ENCODE assay signal across 24 mouse cellular contexts in genomic region chr8:124204001-124204601, GRCm38 (mm10). TPM values are rescaled to one million over a fixed set of nuclear protein-coding genes. Genes with fewer than 3 reads are reported as not detected.
A peak's percentile ranks its signal among the peaks of the same experiment; 100 is the strongest.
DNase-seq lines count a peak whose midpoint lies in the region; ATAC-seq lines count a peak whose summit lies in the region.
"Had no signal": no experiment of that assay in that cellular context is flagged by ENCODE, and none has a peak within 500 bp of the region (broad histone marks: within the 10 kb centered on the region; RNA-seq: fewer than 3 reads in every experiment).

No protein-coding gene starts in this region.

- no peak for DNase-seq in kidney, postnatal 10 days
- DNase-seq in brain, adult 2 months (ENCODE audit: low read depth, low spot score): peak; percentile 53
- no peak for DNase-seq in forebrain, embryonic 11.5 days (ENCODE audit: low spot score)
- DNase-seq in midbrain, embryonic 14.5 days: peak; percentile 46
- no peak for DNase-seq in urinary bladder, postnatal 14 days (ENCODE audit: low spot score)
- no peak for DNase-seq in left cerebral cortex, adult 11 months (ENCODE audit: low spot score)
- DNase-seq: adrenal gland, adult 2 months; cerebellum, adult 9-10 months; gastrocnemius, postnatal 14 days; heart, adult 2 months; kidney, adult 8-10 months; kidney, postnatal 4 days; liver, embryonic 13.5 days; right cerebral cortex, postnatal 4 days; thymus, postnatal 36 days had no signal

- no peak overlapping the region for H3K4me3 ChIP-seq in kidney, embryonic 15.5 days (replicated peaks)
- no peak overlapping the region for H3K4me3 ChIP-seq in forebrain, embryonic 11.5 days (ENCODE audit: low read depth, low read length)
- no peak overlapping the region for H3K4me3 ChIP-seq in midbrain, embryonic 14.5 days (replicated peaks; ENCODE audit: low read depth, low read length)
- H3K4me3 ChIP-seq in heart, embryonic 11.5 days (ENCODE audit: low read depth, low read length): no peak overlapping the region
- H3K4me3 ChIP-seq: embryonic facial prominence, embryonic 15.5 days; heart, adult 2 months; limb, embryonic 12.5 days; liver, embryonic 13.5 days; lung, embryonic 15.5 days; neural tube, embryonic 13.5 days had no signal

- no peaks in the 10 kb centered on the region for H3K27me3 ChIP-seq in kidney, embryonic 15.5 days
- H3K27me3 ChIP-seq in forebrain, embryonic 11.5 days (ENCODE audit: control insufficient read depth, insufficient read depth, low read length): no peaks in the 10 kb centered on the region
- no peaks in the 10 kb centered on the region for H3K27me3 ChIP-seq in midbrain, embryonic 14.5 days (ENCODE audit: control insufficient read depth, insufficient read depth, low read length)
- H3K27me3 ChIP-seq in heart, embryonic 11.5 days (ENCODE audit: control insufficient read depth, insufficient read depth, low read length): peaks cover 4% of the 10 kb centered on the region; the same call in 1 of the 2 replicates
- H3K27me3 ChIP-seq: embryonic facial prominence, embryonic 15.5 days; limb, embryonic 12.5 days; liver, embryonic 13.5 days; neural tube, embryonic 13.5 days had no signal

- peak overlapping the region; percentile 33; the same call in 1 of the 2 replicates for H3K27ac ChIP-seq in kidney, embryonic 15.5 days
- no peak overlapping the region for H3K27ac ChIP-seq in forebrain, embryonic 11.5 days (ENCODE audit: low read depth, low read length)
- H3K27ac ChIP-seq in midbrain, embryonic 14.5 days (replicated peaks; ENCODE audit: low read depth, low read length): 0 out of 2 replicates have a peak overlapping the region, but pooled peaks have one; percentile 20
- H3K27ac ChIP-seq in heart, embryonic 11.5 days (ENCODE audit: low read depth, low read length): no peak overlapping the region
- H3K27ac ChIP-seq: embryonic facial prominence, embryonic 15.5 days; heart, adult 2 months; limb, embryonic 12.5 days; liver, embryonic 13.5 days; lung, embryonic 15.5 days; macrophage; neural tube, embryonic 13.5 days had no signal

- 87% methylated on average over 13 of the region's 13 CpGs for WGBS in kidney, embryonic 15.5 days
- 73% methylated on average over 13 of the region's 13 CpGs for WGBS in forebrain, embryonic 11.5 days
- 57% methylated on average over 13 of the region's 13 CpGs for WGBS in midbrain, embryonic 14.5 days
- 84% methylated on average over 13 of the region's 13 CpGs for WGBS in heart, embryonic 11.5 days (ENCODE audit: insufficient replicate concordance)

- H3K9me3 ChIP-seq in kidney, embryonic 15.5 days (replicated peaks): no peaks in the 10 kb centered on the region
- no peaks in the 10 kb centered on the region for H3K9me3 ChIP-seq in forebrain, embryonic 11.5 days (ENCODE audit: control insufficient read depth, low read length)
- H3K9me3 ChIP-seq in midbrain, embryonic 14.5 days (ENCODE audit: control insufficient read depth, low read length): no peaks in the 10 kb centered on the region
- no peaks in the 10 kb centered on the region for H3K9me3 ChIP-seq in heart, embryonic 11.5 days (replicated peaks; ENCODE audit: control insufficient read depth, low read length)
- H3K9me3 ChIP-seq: embryonic facial prominence, embryonic 15.5 days; limb, embryonic 12.5 days; liver, embryonic 13.5 days; lung, embryonic 15.5 days; neural tube, embryonic 13.5 days had no signal

- no peaks in the 10 kb centered on the region for H3K36me3 ChIP-seq in kidney, embryonic 15.5 days
- no peaks in the 10 kb centered on the region for H3K36me3 ChIP-seq in forebrain, embryonic 11.5 days (ENCODE audit: control insufficient read depth, insufficient read depth, low read length)
- H3K36me3 ChIP-seq in midbrain, embryonic 14.5 days (ENCODE audit: control insufficient read depth, insufficient read depth, low read length): no peaks in the 10 kb centered on the region
- H3K36me3 ChIP-seq in heart, embryonic 11.5 days (ENCODE audit: control insufficient read depth, insufficient read depth, low read length): no peaks in the 10 kb centered on the region
- H3K36me3 ChIP-seq: embryonic facial prominence, embryonic 15.5 days; G1E; limb, embryonic 12.5 days; liver, embryonic 13.5 days; lung, embryonic 15.5 days; neural tube, embryonic 13.5 days had no signal

- 0 out of 2 replicates have a peak, but pooled peaks cover 9% of the 10 kb centered on the region for H3K4me1 ChIP-seq in kidney, embryonic 15.5 days
- no peaks in the 10 kb centered on the region for H3K4me1 ChIP-seq in forebrain, embryonic 11.5 days (replicated peaks; ENCODE audit: control insufficient read depth, insufficient read depth, low read length)
- H3K4me1 ChIP-seq in midbrain, embryonic 14.5 days (ENCODE audit: control insufficient read depth, insufficient read depth, low read length): no peaks in the 10 kb centered on the region
- H3K4me1 ChIP-seq in heart, embryonic 11.5 days (ENCODE audit: control insufficient read depth, insufficient read depth, low read length): no peaks in the 10 kb centered on the region
- H3K4me1 ChIP-seq: limb, embryonic 12.5 days; liver, embryonic 13.5 days had no signal

- no peak for ATAC-seq in kidney, embryonic 15.5 days (replicated peaks; ENCODE audit: low FRiP score)
- peak; percentile 33; the same call in 1 of the 2 replicates for ATAC-seq in forebrain, embryonic 11.5 days (replicated peaks; ENCODE audit: low FRiP score)
- ATAC-seq in midbrain, embryonic 14.5 days (ENCODE audit: low FRiP score, low TSS enrichment): no peak
- ATAC-seq in heart, embryonic 11.5 days (replicated peaks; ENCODE audit: insufficient number of reproducible peaks, low FRiP score, low TSS enrichment): no peak
- ATAC-seq: CD4-positive, CD25-positive, alpha-beta regulatory T cell, adult 4 months had no signal

- H3K4me2 ChIP-seq in kidney, embryonic 15.5 days: no peak overlapping the region
- H3K4me2 ChIP-seq in forebrain, embryonic 11.5 days (ENCODE audit: low read depth, low read length, severe bottlenecking): no peak overlapping the region
- H3K4me2 ChIP-seq in midbrain, embryonic 14.5 days (ENCODE audit: low read length): no peak overlapping the region
- H3K4me2 ChIP-seq in heart, embryonic 11.5 days: no peak overlapping the region
- H3K4me2 ChIP-seq: embryonic facial prominence, embryonic 15.5 days; limb, embryonic 12.5 days; liver, embryonic 13.5 days; lung, embryonic 15.5 days; neural tube, embryonic 13.5 days had no signal

- no peak overlapping the region for H3K9ac ChIP-seq in kidney, embryonic 15.5 days
- H3K9ac ChIP-seq in forebrain, embryonic 11.5 days (ENCODE audit: low read length): no peak overlapping the region
- H3K9ac ChIP-seq in midbrain, embryonic 14.5 days (replicated peaks; ENCODE audit: low read length): no peak overlapping the region
- H3K9ac ChIP-seq in heart, embryonic 11.5 days (ENCODE audit: low read depth, low read length): no peak overlapping the region
- H3K9ac ChIP-seq: embryonic facial prominence, embryonic 15.5 days; limb, embryonic 12.5 days; liver, embryonic 13.5 days; lung, embryonic 15.5 days; neural tube, embryonic 13.5 days had no signal

RNA-seq across cellular contexts. Expression of gene Galnt2, which starts 27.1 kb away (rescaled TPM):
- 47.6 and 49.0 TPM in 2 replicates for polyA plus RNA-seq in kidney, embryonic 15.5 days (2015; fragmentation: Nextera tagmentation; extraction: Ambion mirVana)
- polyA plus RNA-seq in forebrain, embryonic 11.5 days (2014; fragmentation: Nextera tagmentation; extraction: Ambion mirVana): 81.6 and 83.7 TPM in 2 replicates
- 65.8 and 70.1 TPM in 2 replicates for polyA plus RNA-seq in midbrain, embryonic 14.5 days (2014; fragmentation: Nextera tagmentation; extraction: Ambion mirVana)
- polyA plus RNA-seq in heart, embryonic 11.5 days (2014; fragmentation: Nextera tagmentation; extraction: Ambion mirVana): 63.2 and 72.3 TPM in 2 replicates
- polyA plus RNA-seq: G1E had no signal

Comparison
In these comparisons a context has a peak if more than half of its experiments do, and no peak if none do; other contexts are left out.
1. H3K27ac ChIP-seq: peak in kidney, embryonic 15.5 days (single experiment) and midbrain, embryonic 14.5 days (single experiment); none in forebrain, embryonic 11.5 days (single experiment) and heart, embryonic 11.5 days (single experiment).
2. DNase-seq: peak in brain, adult 2 months (single experiment) and midbrain, embryonic 14.5 days (single experiment); none in kidney, postnatal 10 days (single experiment), forebrain, embryonic 11.5 days (single experiment), urinary bladder, postnatal 14 days (single experiment) and left cerebral cortex, adult 11 months (single experiment).